Mouse (Mus musculus): ENCODE results near the gene Usp21. TPM values are rescaled to one million over a fixed set of nuclear protein-coding genes. Genes with fewer than 3 reads are reported as not detected.

Usp21 gene
- polyA plus RNA-seq, 1 experiment = 21.0 TPM

DNA sequence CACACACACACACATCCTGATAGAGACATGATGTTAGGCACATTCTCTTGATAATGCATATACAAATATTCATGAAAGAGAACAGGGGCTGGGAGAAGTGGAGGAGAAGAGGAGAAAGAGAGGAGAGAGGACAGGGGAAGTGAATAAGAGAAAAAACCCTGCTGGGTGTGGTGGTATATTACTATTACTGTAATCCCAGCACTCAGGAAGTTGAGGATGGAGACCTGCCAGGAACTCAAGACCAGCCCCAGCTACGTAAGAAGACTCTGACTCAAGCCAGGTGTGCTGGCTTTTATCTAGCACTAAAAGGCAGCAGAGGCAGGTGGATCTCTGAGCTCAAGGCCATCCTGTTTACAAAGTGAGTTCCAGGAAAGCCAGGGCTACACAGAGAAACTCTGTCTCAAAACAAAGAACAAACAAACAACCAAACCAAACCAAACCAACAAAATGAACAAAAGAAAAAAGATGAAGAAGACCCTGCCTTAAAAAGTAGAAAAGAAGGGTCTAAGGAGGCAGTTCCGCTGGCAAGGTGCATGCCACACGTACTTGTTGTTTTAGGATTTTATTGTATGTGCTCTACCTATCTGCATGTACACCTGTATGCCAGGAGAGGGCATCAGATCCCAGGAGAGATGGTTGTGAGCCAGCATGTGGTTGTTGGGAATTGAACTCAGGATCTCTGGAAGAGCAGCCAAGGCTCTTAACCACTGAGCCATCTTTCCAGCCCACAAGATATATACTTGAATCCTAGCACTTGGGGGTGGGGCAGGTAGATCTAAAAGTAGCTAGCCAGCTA, 23.9 kb downstream of the Usp21 start:
- H3K4me3 ChIP-seq = no peak overlapping the region
- peak overlapping the region; percentile 57 for H3K4me2 ChIP-seq (ENCODE audit: low read depth)
- H3ac ChIP-seq (ENCODE audit: control insufficient read depth, insufficient read length) = no peak overlapping the region
- H3K36me3 ChIP-seq (ENCODE audit: control insufficient read depth, insufficient read depth) = no peaks in the 10 kb centered on the region
- no peaks in the 10 kb centered on the region for H3K27me3 ChIP-seq (ENCODE audit: control insufficient read depth, insufficient read depth, insufficient read length)
- TF ChIP-seq TCF12 (IDR thresholded peaks at IDR 0.05; ENCODE audit: insufficient read depth, poor library complexity, severe bottlenecking) = no peak
- TF ChIP-seq USF1 (IDR thresholded peaks at IDR 0.05; ENCODE audit: low read depth) = no peak
- no peak for TF ChIP-seq CEBPB (IDR thresholded peaks at IDR 0.05; ENCODE audit: insufficient read depth, poor library complexity, severe bottlenecking)
- TF ChIP-seq POLR2AphosphoS2 (IDR thresholded peaks at IDR 0.05; ENCODE audit: insufficient read length, low read depth) = no peak
- no peak for TF ChIP-seq MYOG (IDR thresholded peaks at IDR 0.05; ENCODE audit: control insufficient read depth in 1 of 3, insufficient read depth in 1 of 3, insufficient read length in 2 of 3, low read depth in 2 of 3)
- no peak for TF ChIP-seq REST (IDR thresholded peaks at IDR 0.05; ENCODE audit: insufficient read depth, insufficient read length)
- H3K79me2 ChIP-seq (ENCODE audit: control insufficient read depth, insufficient read depth) = no peaks in the 10 kb centered on the region

- no peak overlapping the region for H3ac ChIP-seq (ENCODE audit: control insufficient read depth, insufficient read length)
- no peaks in the 10 kb centered on the region for H3K27me3 ChIP-seq (ENCODE audit: control insufficient read depth, insufficient read depth, insufficient read length)
- H3K36me3 ChIP-seq (ENCODE audit: control insufficient read depth, insufficient read depth) = no peaks in the 10 kb centered on the region
- H3K4me2 ChIP-seq (ENCODE audit: low read depth) = peak overlapping the region; percentile 96
- TF ChIP-seq MYOG (IDR thresholded peaks at IDR 0.05; ENCODE audit: control insufficient read depth in 1 of 3, insufficient read depth in 1 of 3, insufficient read length in 2 of 3, low read depth in 2 of 3) (no peak), SRF (IDR thresholded peaks at IDR 0.05; ENCODE audit: control insufficient read depth, insufficient read length, low read depth) (peak; percentile 54)
- peak overlapping the region; percentile 1 for H3K4me3 ChIP-seq
- H3K79me2 ChIP-seq (ENCODE audit: control insufficient read depth, insufficient read depth) = no peaks in the 10 kb centered on the region
Observed at GRCm38 (mm10) chr1:171263185-171263611, 24.6 kb downstream of the Usp21 start.

DNA sequence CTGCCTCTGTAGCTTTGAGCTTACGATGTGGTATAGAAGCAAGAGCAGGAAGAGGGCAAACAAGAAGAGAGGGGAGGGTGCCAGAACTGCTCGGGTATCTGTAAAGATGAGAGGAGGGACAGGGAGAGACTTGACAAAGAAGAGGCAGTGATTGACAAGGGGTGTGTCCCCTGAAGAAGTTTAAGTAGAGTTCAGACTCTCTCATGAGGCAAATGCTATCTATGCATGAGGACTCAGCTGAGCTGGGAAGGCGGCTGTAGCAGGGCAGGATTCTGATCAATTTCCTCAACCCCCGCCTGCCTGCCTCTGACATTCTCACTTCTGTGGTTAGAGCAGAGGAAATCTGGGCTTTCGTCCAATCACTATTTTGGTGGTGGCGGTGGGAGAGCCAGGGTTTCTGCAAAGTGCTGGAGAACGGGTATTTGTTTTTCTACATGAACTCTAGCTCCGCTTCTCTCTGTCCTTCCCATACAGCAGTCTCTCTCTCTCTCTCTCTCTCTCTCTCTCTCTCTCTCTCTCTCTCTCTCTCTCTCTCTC, 25.1 kb downstream of the Usp21 start:
- peak overlapping the region; percentile 96 for H3K4me2 ChIP-seq (ENCODE audit: low read depth)
- H3K79me2 ChIP-seq (ENCODE audit: control insufficient read depth, insufficient read depth) = no peaks in the 10 kb centered on the region
- no peaks in the 10 kb centered on the region for H3K36me3 ChIP-seq (ENCODE audit: control insufficient read depth, insufficient read depth)
- H3ac ChIP-seq (ENCODE audit: control insufficient read depth, insufficient read length) = no peak overlapping the region
- TF ChIP-seq TCF12 (IDR thresholded peaks at IDR 0.05; ENCODE audit: insufficient read depth, poor library complexity, severe bottlenecking) = no peak
- no peaks in the 10 kb centered on the region for H3K27me3 ChIP-seq (ENCODE audit: control insufficient read depth, insufficient read depth, insufficient read length)
- peak overlapping the region; percentile 1 for H3K4me3 ChIP-seq

- Histone ChIP-seq H3K4me3 (no peak overlapping the region), H3ac (ENCODE audit: control insufficient read depth, insufficient read length) (no peak overlapping the region), H3K36me3 (ENCODE audit: control insufficient read depth, insufficient read depth) (no peaks in the 10 kb centered on the region), H3K27me3 (ENCODE audit: control insufficient read depth, insufficient read depth, insufficient read length) (no peaks in the 10 kb centered on the region), H3K79me2 (ENCODE audit: control insufficient read depth, insufficient read depth) (no peaks in the 10 kb centered on the region), H3K4me2 (ENCODE audit: low read depth) (no peak overlapping the region)
- no peak for TF ChIP-seq POLR2AphosphoS2 (IDR thresholded peaks at IDR 0.05; ENCODE audit: insufficient read length, low read depth)
Observed at GRCm38 (mm10) chr1:171260316-171260715, 27.5 kb downstream of the Usp21 start.

DNA sequence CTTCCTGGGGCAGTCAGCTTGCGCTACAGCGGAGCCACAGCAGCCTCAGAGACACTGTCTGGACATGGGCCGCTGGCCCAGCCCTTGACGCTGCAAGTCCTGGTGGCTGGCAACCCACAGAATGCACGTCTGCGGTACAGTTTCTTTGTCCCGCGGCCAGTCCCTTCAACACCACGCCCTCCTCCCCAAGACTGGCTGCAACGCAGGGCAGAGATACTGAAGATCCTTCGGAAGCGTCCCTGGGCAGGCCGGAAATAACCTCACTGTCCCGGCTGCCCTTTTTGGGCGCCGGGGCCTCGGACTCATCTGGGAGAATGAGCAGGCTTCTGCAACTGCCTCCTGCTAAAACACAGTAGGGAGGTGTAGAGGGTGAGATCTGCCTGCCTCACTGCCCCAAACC, 28.9 kb downstream of the Usp21 start:
- Histone ChIP-seq H3K36me3 (ENCODE audit: control insufficient read depth, insufficient read depth) (no peaks in the 10 kb centered on the region), H3K4me2 (ENCODE audit: low read depth) (no peak overlapping the region), H3K4me3 (no peak overlapping the region), H3ac (ENCODE audit: control insufficient read depth, insufficient read length) (no peak overlapping the region), H3K27me3 (ENCODE audit: control insufficient read depth, insufficient read depth, insufficient read length) (no peaks in the 10 kb centered on the region), H3K79me2 (ENCODE audit: control insufficient read depth, insufficient read depth) (no peaks in the 10 kb centered on the region)
- TF ChIP-seq POLR2AphosphoS2 (IDR thresholded peaks at IDR 0.05; ENCODE audit: insufficient read length, low read depth) (no peak), CEBPB (IDR thresholded peaks at IDR 0.05; ENCODE audit: insufficient read depth, poor library complexity, severe bottlenecking) (no peak), USF1 (IDR thresholded peaks at IDR 0.05; ENCODE audit: low read depth) (no peak)

DNA sequence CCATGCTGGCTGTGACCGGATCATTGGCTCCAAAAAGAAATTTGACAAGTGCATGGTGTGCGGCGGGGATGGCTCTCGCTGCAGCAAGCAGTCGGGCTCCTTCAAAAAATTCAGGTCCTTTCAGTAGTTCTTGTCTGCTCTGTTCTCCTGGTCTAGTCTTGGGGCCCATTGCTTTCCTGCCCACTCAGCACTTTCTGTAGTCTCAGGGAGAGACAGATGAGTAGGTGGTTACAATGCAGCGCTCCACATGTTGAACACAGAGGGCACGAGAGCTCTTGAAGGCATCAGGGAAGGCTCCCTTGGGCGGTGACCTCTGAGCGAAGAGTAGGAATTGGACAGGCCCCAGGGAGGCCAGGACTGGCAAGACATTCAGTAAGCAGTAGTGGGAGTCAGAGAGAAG, 30.0 kb downstream of the Usp21 start:
- Histone ChIP-seq H3K4me3 (no peak overlapping the region), H3K4me2 (ENCODE audit: low read depth) (no peak overlapping the region), H3K27me3 (ENCODE audit: control insufficient read depth, insufficient read depth, insufficient read length) (no peaks in the 10 kb centered on the region), H3K36me3 (ENCODE audit: control insufficient read depth, insufficient read depth) (no peaks in the 10 kb centered on the region), H3ac (ENCODE audit: control insufficient read depth, insufficient read length) (no peak overlapping the region), H3K79me2 (ENCODE audit: control insufficient read depth, insufficient read depth) (no peaks in the 10 kb centered on the region)
- TF ChIP-seq TCF3 (IDR thresholded peaks at IDR 0.05; ENCODE audit: insufficient read length, low read depth) = no peak

All from myocyte (in vitro differentiated cells).